Mouse (Mus musculus): ENCODE results near the gene Capn7. TPM values are rescaled to one million over a fixed set of nuclear protein-coding genes. Genes with fewer than 3 reads are reported as not detected.

Gene Capn7
- total and polyA plus RNA-seq, 3 experiments = 27.9 to 45.0 (median 33.3) TPM

DNA sequence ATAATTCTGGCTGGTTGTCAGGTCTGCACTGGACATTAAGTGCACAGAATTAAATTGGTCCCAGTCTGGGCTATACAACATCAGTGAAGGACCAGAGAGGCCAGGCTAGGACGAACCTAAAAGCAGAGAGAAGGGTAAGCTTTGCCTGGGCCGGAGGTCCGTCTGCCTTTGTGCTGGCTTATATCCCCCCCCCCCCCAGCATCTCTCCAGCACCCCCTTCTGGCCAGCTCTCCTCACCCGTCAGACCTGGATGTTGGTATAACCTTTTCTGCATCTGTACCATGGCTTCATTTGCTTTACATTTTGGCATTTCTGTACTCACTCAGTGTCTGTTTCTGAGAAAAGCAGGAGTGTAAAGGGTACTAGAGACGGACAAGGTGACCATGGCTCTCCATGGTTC, 10.9 kb upstream of the Capn7 start:
- H3K4me3 ChIP-seq (replicated peaks in 1 of 3; ENCODE audit: low read depth in 2 of 3, low read length in 2 of 3, poor library complexity in 1 of 3) = no peak overlapping the region
- no peak overlapping the region for H3K9ac ChIP-seq (ENCODE audit: insufficient read depth, low read depth)
- H3K36me3 ChIP-seq (replicated peaks in 1 of 2; ENCODE audit: control insufficient read depth in 1 of 2, insufficient read depth in 1 of 2, low read length in 1 of 2) = no peaks in the 10 kb centered on the region
- in situ Hi-C loops (cut with MboI; ENCODE audit: low pct_ligation_motif_present, low pct_unique_long_range_greater_than_20kb, low sequenced_read_pairs) (no loop called here), dilution Hi-C loops (cut with MboI; ENCODE audit: extremely low pct_ligation_motif_present, extremely low pct_unique_long_range_greater_than_20kb, low sequenced_read_pairs) (no loop called here)
- peaks cover 14 to 41% of the 10 kb centered on the region in 2 experiments for H3K4me1 ChIP-seq (ENCODE audit: control insufficient read depth in 1 of 2, insufficient read depth in 2 of 2)
- H3K9me3 ChIP-seq (replicated peaks; ENCODE audit: low read length) = no peaks in the 10 kb centered on the region
- no peak for DNase-seq (ENCODE audit: extremely low read depth)
- no peaks in the 10 kb centered on the region for H3K27me3 ChIP-seq (replicated peaks)
- H3K79me2 ChIP-seq (replicated peaks; ENCODE audit: control insufficient read depth, extremely low read depth, insufficient read depth, poor library complexity, severe bottlenecking) = no peaks in the 10 kb centered on the region
- TF ChIP-seq BHLHE40 (IDR thresholded peaks at IDR 0.05; ENCODE audit: low read depth, low read length) (no peak), SMC3 (IDR thresholded peaks at IDR 0.05; ENCODE audit: low read depth, low read length) (peak; percentile 23), MEF2A (IDR thresholded peaks at IDR 0.05; ENCODE audit: borderline replicate concordance, low read depth, low read length) (no peak), EP300 (IDR thresholded peaks at IDR 0.05; ENCODE audit: low read length) (no peak), MAFK (IDR thresholded peaks at IDR 0.05; ENCODE audit: insufficient replicate concordance, low read length) (no peak), CTCF (conservative IDR thresholded peaks at IDR 0.05 in 1 of 2, IDR thresholded peaks at IDR 0.05 in 1 of 2; ENCODE audit: low read depth in 2 of 2, low read length in 2 of 2) (peak in 1 of 2 experiments; percentile 61; a peak in 2 of 4 replicates), TBP (conservative IDR thresholded peaks at IDR 0.05; ENCODE audit: low read depth, low read length) (no peak)
- H3K27ac ChIP-seq (ENCODE audit: insufficient read depth, low read depth) = no peak overlapping the region
- no peak overlapping the region for H3K4me2 ChIP-seq (ENCODE audit: insufficient read depth, low read depth, poor library complexity, severe bottlenecking)

DNA sequence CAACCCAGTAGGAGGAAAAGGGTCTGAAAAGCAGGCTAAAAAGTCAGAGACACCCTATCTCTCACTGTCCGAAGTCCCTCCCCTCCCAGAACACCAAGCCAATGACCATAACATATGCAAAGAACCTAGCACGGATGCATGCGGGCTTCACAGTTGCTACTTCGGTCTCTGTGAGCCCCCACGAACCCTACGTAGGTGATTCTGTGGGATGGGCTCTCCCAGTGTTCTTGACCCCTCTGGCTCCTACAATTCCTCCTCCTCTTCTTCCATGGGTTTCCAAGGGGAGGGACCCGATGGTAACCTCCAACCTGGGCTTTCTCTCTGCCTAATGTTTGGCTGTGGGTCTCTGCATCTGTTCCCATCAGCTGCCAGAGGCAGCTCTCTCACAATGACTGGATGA, 9.7 kb upstream of the Capn7 start:
- Histone ChIP-seq H3K4me2 (ENCODE audit: insufficient read depth, low read depth, poor library complexity, severe bottlenecking) (no peak overlapping the region), H3K79me2 (replicated peaks; ENCODE audit: control insufficient read depth, extremely low read depth, insufficient read depth, poor library complexity, severe bottlenecking) (no peaks in the 10 kb centered on the region), H3K9me3 (replicated peaks; ENCODE audit: low read length) (no peaks in the 10 kb centered on the region), H3K9ac (ENCODE audit: insufficient read depth, low read depth) (no peak overlapping the region), H3K4me3 (replicated peaks in 1 of 3; ENCODE audit: low read depth in 2 of 3, low read length in 2 of 3, poor library complexity in 1 of 3) (no peak overlapping the region), H3K4me1 (ENCODE audit: control insufficient read depth in 1 of 2, insufficient read depth in 2 of 2) (peaks cover 17 to 46% of the 10 kb centered on the region in 2 experiments), H3K36me3 (replicated peaks in 1 of 2; ENCODE audit: control insufficient read depth in 1 of 2, insufficient read depth in 1 of 2, low read length in 1 of 2) (no peaks in the 10 kb centered on the region), H3K27me3 (replicated peaks) (no peaks in the 10 kb centered on the region), H3K27ac (ENCODE audit: insufficient read depth, low read depth) (no peak overlapping the region)
- no peak for DNase-seq (ENCODE audit: extremely low read depth)
- TF ChIP-seq ZC3H11A (IDR thresholded peaks at IDR 0.05; ENCODE audit: low read depth, low read length) (no peak), NELFE (IDR thresholded peaks at IDR 0.05; ENCODE audit: low read depth, low read length) (no peak), JUN (IDR thresholded peaks at IDR 0.05; ENCODE audit: insufficient read depth, low read depth, low read length) (no peak), MYC (IDR thresholded peaks at IDR 0.05; ENCODE audit: low read depth, low read length) (no peak), TBP (conservative IDR thresholded peaks at IDR 0.05; ENCODE audit: low read depth, low read length) (no peak), ZNF384 (IDR thresholded peaks at IDR 0.05; ENCODE audit: low read depth, low read length) (no peak), IRF4 (IDR thresholded peaks at IDR 0.05; ENCODE audit: low read depth, low read length) (no peak), POLR2AphosphoS2 (IDR thresholded peaks at IDR 0.05; ENCODE audit: low read depth, low read length) (no peak), SIN3A (IDR thresholded peaks at IDR 0.05; ENCODE audit: low read length) (no peak)
- in situ Hi-C loops (cut with MboI; ENCODE audit: low pct_ligation_motif_present, low pct_unique_long_range_greater_than_20kb, low sequenced_read_pairs) (no loop called here), dilution Hi-C loops (cut with MboI; ENCODE audit: extremely low pct_ligation_motif_present, extremely low pct_unique_long_range_greater_than_20kb, low sequenced_read_pairs) (no loop called here)

DNA sequence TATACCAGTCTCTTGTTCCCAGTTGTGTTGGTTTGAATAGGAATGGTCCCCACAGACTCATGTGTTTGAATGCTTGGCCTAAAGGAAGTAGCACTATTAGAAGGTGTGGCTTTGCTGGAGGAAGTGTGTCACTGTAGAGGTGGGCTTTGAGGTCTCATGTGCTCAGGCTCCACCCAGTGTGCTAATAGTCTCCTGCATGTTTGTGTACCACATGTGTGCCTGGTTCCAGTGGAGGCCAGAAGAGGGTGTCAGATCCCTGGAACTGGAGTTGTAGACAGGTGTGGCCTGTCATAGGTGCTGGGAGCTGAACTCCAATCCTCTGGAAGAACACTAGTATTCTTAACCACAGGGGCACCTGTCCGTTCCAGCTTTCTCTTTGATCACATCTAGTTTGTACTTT, 9.2 kb upstream of the Capn7 start:
- no peaks in the 10 kb centered on the region for H3K9me3 ChIP-seq (replicated peaks; ENCODE audit: low read length)
- no peaks in the 10 kb centered on the region for H3K27me3 ChIP-seq (replicated peaks)
- H3K4me3 ChIP-seq (replicated peaks in 1 of 3; ENCODE audit: low read depth in 2 of 3, low read length in 2 of 3, poor library complexity in 1 of 3) = no peak overlapping the region
- no peaks in the 10 kb centered on the region for H3K36me3 ChIP-seq (replicated peaks in 1 of 2; ENCODE audit: control insufficient read depth in 1 of 2, insufficient read depth in 1 of 2, low read length in 1 of 2)
- H3K9ac ChIP-seq (ENCODE audit: insufficient read depth, low read depth) = no peak overlapping the region
- no peaks in the 10 kb centered on the region for H3K79me2 ChIP-seq (replicated peaks; ENCODE audit: control insufficient read depth, extremely low read depth, insufficient read depth, poor library complexity, severe bottlenecking)
- dilution Hi-C loops (cut with MboI; ENCODE audit: extremely low pct_ligation_motif_present, extremely low pct_unique_long_range_greater_than_20kb, low sequenced_read_pairs) = no loop called here
- TF ChIP-seq MXI1 (IDR thresholded peaks at IDR 0.05; ENCODE audit: low read depth, low read length) (no peak), ZNF384 (IDR thresholded peaks at IDR 0.05; ENCODE audit: low read depth, low read length) (no peak), MAFK (IDR thresholded peaks at IDR 0.05; ENCODE audit: insufficient replicate concordance, low read length) (no peak), HCFC1 (IDR thresholded peaks at IDR 0.05; ENCODE audit: low read depth, low read length) (no peak), NRF1 (IDR thresholded peaks at IDR 0.05; ENCODE audit: low read depth, low read length) (no peak), CTCF (conservative IDR thresholded peaks at IDR 0.05 in 1 of 2, IDR thresholded peaks at IDR 0.05 in 1 of 2; ENCODE audit: low read depth in 2 of 2, low read length in 2 of 2) (0 out of 4 replicates have a peak, but pooled peaks of 1 of the 2 experiments have one; percentile 4), KAT2A (IDR thresholded peaks at IDR 0.05; ENCODE audit: insufficient replicate concordance, low read length) (no peak)
- no peak overlapping the region for H3K4me2 ChIP-seq (ENCODE audit: insufficient read depth, low read depth, poor library complexity, severe bottlenecking)
- in situ Hi-C loops (cut with MboI; ENCODE audit: low pct_ligation_motif_present, low pct_unique_long_range_greater_than_20kb, low sequenced_read_pairs) = no loop called here
- no peak overlapping the region for H3K27ac ChIP-seq (ENCODE audit: insufficient read depth, low read depth)
- H3K4me1 ChIP-seq (ENCODE audit: control insufficient read depth in 1 of 2, insufficient read depth in 2 of 2) = peaks cover 17 to 46% of the 10 kb centered on the region in 2 experiments
- peak; percentile 25 for DNase-seq (ENCODE audit: extremely low read depth)
